Mouse (Mus musculus) lung, postnatal 0 days (tissue): ENCODE measurements around the gene Zcchc14.

Experiments
- CTCF ChIP-seq: IDR thresholded peaks from 2 replicates; pipeline ENCODE4 v1.5.1; 2016; ENCODE audit warnings: antibody characterized with exemption, mild to moderate bottlenecking
- EP300 ChIP-seq: IDR thresholded peaks from 2 replicates; pipeline ENCODE4 v1.6.1; 2016; ENCODE audit warnings: antibody characterized with exemption, mild to moderate bottlenecking, control low read depth

GRCm38 (mm10) chr8:121575661-121576060 lies 77.0 kb downstream of the Zcchc14 start:
- TF ChIP-seq EP300 = no peak
- no peak for TF ChIP-seq CTCF
